Mouse (Mus musculus) limb, embryonic 13.5 days (tissue): ENCODE data around the gene Rap2c. TPM values are rescaled to one million over a fixed set of nuclear protein-coding genes. Genes with fewer than 3 reads are reported as not detected.

Experiments
- ATAC-seq: fragments of 200-750 bp; cut with Nextera tagmentation; 2 replicates; pipeline ENCODE4 v1.8.0; 2017; ENCODE audit warnings: low read depth, moderate number of reproducible peaks, moderate TSS enrichment; ENCODE audit not compliant: low FRiP score
- H3K27ac ChIP-seq: fragments of 300-500 bp; sonication (generic); 2 replicates; pipeline ENCODE4 v1.5.1; 2015; ENCODE audit warnings: inconsistent platforms, mild to moderate bottlenecking, moderate library complexity
- H3K27me3 ChIP-seq: fragments of 300-500 bp; sonication (generic); 2 replicates; pipeline ENCODE4 v1.6.1; 2015; ENCODE audit warnings: mild to moderate bottlenecking, inconsistent platforms
- H3K36me3 ChIP-seq: fragments of 300-500 bp; sonication (generic); 2 replicates; pipeline ENCODE4 v1.6.1; 2015; ENCODE audit warnings: inconsistent platforms, mild to moderate bottlenecking, moderate library complexity
- H3K4me1 ChIP-seq: fragments of 300-500 bp; sonication (generic); 2 replicates; pipeline ENCODE4 v1.6.1; 2015; ENCODE audit warnings: inconsistent platforms
- H3K4me2 ChIP-seq: fragments of 300-500 bp; sonication (generic); replicated peaks from 2 replicates; pipeline ENCODE4 v1.6.1; 2015; ENCODE audit warnings: inconsistent platforms, mild to moderate bottlenecking, moderate library complexity
- H3K4me3 ChIP-seq: fragments of 300-500 bp; sonication (generic); 2 replicates; pipeline ENCODE4 v1.5.1; 2015; ENCODE audit warnings: moderate library complexity, mild to moderate bottlenecking, inconsistent platforms
- H3K9ac ChIP-seq: fragments of 300-500 bp; sonication (generic); 2 replicates; pipeline ENCODE4 v1.6.1; 2015; ENCODE audit warnings: mild to moderate bottlenecking, inconsistent platforms
- H3K9me3 ChIP-seq: fragments of 300-500 bp; sonication (generic); 2 replicates; pipeline ENCODE4 v1.6.1; 2016; ENCODE audit warnings: inconsistent platforms
- WGBS: fragments of 180-500 bp; shearing (Covaris S2); methylation state at CpG from one replicate; pipeline ENCODE4 v1.1.7; 2015; 5-methylcytosine and 5-hydroxymethylcytosine counted together
- polyA plus RNA-seq: library from polyadenylated mRNA; unstranded; fragments of >200 nt; fragmentation: Nextera tagmentation; extraction: Ambion mirVana; gene quantifications from 2 replicates; pipeline ENCODE4 v1.2.1, GENCODE M21; 2015

The Rap2c gene
- polyA plus RNA-seq, 1 experiment from 2014 or later = 41.3 TPM

DNA sequence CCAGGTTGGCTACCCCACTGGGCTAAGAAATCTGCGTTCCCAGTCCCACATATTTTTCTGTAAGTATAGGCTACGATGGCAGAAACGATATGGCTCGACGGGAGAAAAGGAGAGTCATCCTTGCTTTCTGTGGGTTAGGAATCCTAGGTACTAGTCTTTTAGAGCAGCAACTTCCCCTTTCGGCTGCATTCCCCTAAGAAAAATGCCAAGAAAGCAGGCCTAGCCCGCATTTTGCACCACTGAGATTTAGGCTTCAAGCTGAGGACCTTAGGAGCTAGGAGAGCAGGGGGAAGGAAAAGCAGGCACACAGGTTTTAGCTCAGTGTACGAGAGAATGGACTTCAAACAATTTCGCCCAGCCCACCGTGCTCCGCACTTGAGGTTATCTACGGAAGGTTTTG, 892 bp downstream of the Rap2c start:
- WGBS = 21% methylated on average over 12 of the region's 12 CpGs
- H3K9ac ChIP-seq = peak overlapping the region; percentile 81

DNA sequence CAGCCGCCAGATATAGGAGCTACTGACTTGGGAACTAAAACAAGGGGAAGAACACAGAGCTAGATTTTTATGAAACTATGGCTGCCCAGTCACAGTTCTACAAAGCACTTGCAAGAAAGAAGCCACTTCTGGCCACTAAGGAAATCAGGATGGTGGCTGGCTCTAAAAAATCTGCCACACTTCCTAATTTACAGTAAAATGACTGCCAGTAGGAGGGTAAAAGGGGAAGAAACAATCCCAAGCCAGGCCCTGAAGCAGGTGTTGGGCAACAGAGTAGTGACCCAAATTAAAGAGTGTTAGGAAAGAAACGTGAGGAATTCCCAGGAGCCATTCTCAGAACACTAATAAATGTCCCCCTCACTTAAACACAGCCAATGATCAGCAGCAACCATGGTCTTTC, 5.5 kb downstream of the Rap2c start:
- Histone ChIP-seq H3K27me3 (no peaks in the 10 kb centered on the region), H3K36me3 (peaks cover 8% of the 10 kb centered on the region), H3K9ac (no peak overlapping the region), H3K27ac (no peak overlapping the region), H3K4me2 (no peak overlapping the region), H3K4me3 (no peak overlapping the region), H3K9me3 (no peaks in the 10 kb centered on the region), H3K4me1 (peaks cover 6% of the 10 kb centered on the region)
- no peak for ATAC-seq
- 59% methylated on average over 2 of the region's 2 CpGs for WGBS

More for the DNA sequence above, 892 bp downstream of the Rap2c start:
- ATAC-seq = no peak
- Histone ChIP-seq H3K4me2 (peak overlapping the region; percentile 62), H3K9me3 (no peaks in the 10 kb centered on the region), H3K36me3 (no peaks in the 10 kb centered on the region; the same call in none of the 2 replicates), H3K27ac (peak overlapping the region; percentile 70), H3K27me3 (no peaks in the 10 kb centered on the region), H3K4me3 (peak overlapping the region; percentile 53), H3K4me1 (peaks cover 6% of the 10 kb centered on the region)

DNA sequence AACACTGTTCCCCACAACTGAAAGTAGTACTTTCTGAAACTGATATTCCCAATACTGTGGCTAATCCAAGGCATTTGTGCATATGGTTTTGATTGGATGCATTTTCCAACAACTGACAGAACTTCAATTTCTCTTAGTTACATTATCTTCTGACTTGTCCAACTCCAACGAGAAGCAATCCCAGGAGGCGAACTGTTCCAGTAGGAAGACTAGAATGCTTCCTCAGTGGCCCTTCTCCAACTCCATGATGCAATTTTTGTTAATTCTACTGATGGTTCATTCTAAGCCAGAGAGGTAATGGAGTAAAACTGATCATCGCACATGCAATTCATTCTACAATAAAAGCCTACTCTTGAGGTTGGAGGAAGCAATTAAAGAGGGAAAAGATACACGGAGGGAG, 7.5 kb downstream of the Rap2c start:
- ATAC-seq = no peak
- WGBS = 73% methylated on average over 4 of the region's 4 CpGs
- Histone ChIP-seq H3K9me3 (no peaks in the 10 kb centered on the region), H3K27ac (no peak overlapping the region), H3K4me2 (no peak overlapping the region), H3K4me3 (no peak overlapping the region), H3K9ac (no peak overlapping the region), H3K27me3 (no peaks in the 10 kb centered on the region), H3K4me1 (peaks cover 1% of the 10 kb centered on the region; the same call in 1 of the 2 replicates), H3K36me3 (peaks cover 8% of the 10 kb centered on the region)

DNA sequence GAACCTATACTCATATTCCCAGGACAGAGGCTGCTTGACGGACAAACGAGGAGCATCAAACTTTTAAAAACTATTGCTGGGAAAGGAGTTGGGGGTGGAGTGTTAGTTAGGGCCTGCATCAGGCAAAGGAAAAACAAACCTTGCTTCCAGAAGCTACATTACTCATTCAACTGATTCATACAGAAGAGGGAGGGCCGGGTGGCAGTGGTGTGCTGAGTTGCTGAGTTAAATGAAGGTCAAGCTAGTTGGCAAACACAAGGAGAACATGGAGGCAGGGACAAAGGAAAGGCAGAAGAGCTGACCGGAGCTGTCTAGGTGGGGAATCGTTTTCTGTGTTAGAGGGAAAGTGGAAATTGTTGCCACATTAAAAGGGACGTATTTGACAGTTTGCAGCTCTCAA, 17.0 kb downstream of the Rap2c start:
- peaks cover 3% of the 10 kb centered on the region; the same call in 1 of the 2 replicates for H3K27me3 ChIP-seq
- no peak overlapping the region for H3K4me2 ChIP-seq
- no peak for ATAC-seq
- H3K27ac ChIP-seq = no peak overlapping the region
- H3K4me3 ChIP-seq = no peak overlapping the region
- no peaks in the 10 kb centered on the region for H3K4me1 ChIP-seq
- no peaks in the 10 kb centered on the region for H3K9me3 ChIP-seq
- H3K9ac ChIP-seq = no peak overlapping the region
- H3K36me3 ChIP-seq = 0 out of 2 replicates have a peak, but pooled peaks cover 2% of the 10 kb centered on the region
- 79% methylated on average over 6 of the region's 6 CpGs for WGBS

DNA sequence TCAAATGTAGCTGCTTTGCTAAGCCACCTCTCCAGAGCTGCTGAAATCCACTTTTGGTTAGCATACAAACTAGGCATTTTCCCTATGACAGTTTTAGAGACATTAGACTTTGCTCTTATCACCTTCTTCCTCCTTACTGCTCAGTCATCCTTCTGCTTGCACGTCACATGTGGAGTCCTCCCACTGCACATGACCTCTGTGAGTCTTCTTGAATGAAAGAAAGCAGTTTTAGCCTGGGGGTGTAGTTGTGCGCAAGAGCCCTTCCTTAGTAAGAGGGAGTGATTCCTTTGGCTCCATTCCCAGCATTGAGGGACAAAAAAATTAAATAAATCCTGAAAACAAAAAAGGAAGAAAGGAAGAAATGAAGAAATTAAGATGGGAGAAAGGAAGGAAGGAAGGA, 22.5 kb downstream of the Rap2c start:
- Histone ChIP-seq H3K9me3 (no peaks in the 10 kb centered on the region), H3K36me3 (0 out of 2 replicates have a peak, but pooled peaks cover 2% of the 10 kb centered on the region), H3K27me3 (no peaks in the 10 kb centered on the region), H3K4me2 (no peak overlapping the region), H3K27ac (no peak overlapping the region), H3K4me3 (no peak overlapping the region), H3K4me1 (no peaks in the 10 kb centered on the region), H3K9ac (no peak overlapping the region)
- no peak for ATAC-seq
- WGBS = 77% methylated on average over 2 of the region's 2 CpGs

DNA sequence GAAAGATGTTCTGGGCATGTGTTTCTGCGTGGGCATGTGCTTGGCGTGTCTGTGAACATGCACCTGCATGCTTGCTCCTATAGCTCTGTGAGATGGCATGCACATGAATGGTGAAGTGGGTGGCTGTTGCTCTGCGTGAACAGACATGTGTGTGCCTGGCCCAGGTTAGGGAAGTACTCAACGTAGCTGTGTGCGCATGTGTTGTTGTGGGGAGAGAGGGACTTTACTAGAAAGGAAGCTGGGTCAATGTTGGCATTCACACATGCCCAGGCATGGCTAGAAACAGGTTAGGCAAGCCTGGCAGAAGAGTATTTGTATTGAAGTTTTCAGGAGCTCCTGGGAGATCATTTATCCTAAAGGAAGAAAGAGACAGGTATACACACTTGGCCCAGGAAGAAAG, 26.5 kb downstream of the Rap2c start:
- H3K27me3 ChIP-seq = no peaks in the 10 kb centered on the region
- WGBS = 87% methylated on average over 5 of the region's 5 CpGs
- 0 out of 2 replicates have a peak, but pooled peaks cover 2% of the 10 kb centered on the region for H3K36me3 ChIP-seq
- no peaks in the 10 kb centered on the region for H3K9me3 ChIP-seq
- no peak for ATAC-seq
- H3K4me1 ChIP-seq = no peaks in the 10 kb centered on the region
- no peak overlapping the region for H3K4me3 ChIP-seq
- H3K4me2 ChIP-seq = no peak overlapping the region
- no peak overlapping the region for H3K27ac ChIP-seq
- no peak overlapping the region for H3K9ac ChIP-seq

DNA sequence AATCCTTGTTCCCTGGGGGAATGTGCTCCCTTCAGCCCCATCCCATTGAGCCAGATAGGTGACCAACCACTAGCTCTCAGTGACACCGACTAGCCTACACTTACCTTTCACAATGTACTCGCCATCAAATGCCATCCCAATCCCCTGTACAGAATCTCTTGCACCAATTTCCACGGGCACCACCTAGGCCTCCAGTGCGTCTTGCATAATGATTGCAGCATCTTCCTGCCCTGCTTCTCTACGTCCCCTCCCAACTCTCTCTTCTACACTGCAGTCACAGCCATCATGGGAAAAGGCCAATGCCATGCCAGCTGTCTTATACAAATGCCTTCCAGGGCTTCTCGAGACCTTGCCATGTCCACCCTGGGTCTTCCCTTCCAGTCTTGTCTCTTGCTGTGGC, 27.9 kb downstream of the Rap2c start:
- H3K4me2 ChIP-seq = no peak overlapping the region
- H3K9ac ChIP-seq = no peak overlapping the region
- no peak overlapping the region for H3K4me3 ChIP-seq
- H3K27ac ChIP-seq = no peak overlapping the region
- no peaks in the 10 kb centered on the region for H3K4me1 ChIP-seq
- no peak for ATAC-seq
- 90% methylated on average over 6 of the region's 6 CpGs for WGBS
- no peaks in the 10 kb centered on the region for H3K9me3 ChIP-seq
- no peaks in the 10 kb centered on the region for H3K27me3 ChIP-seq
- H3K36me3 ChIP-seq = no peaks in the 10 kb centered on the region

DNA sequence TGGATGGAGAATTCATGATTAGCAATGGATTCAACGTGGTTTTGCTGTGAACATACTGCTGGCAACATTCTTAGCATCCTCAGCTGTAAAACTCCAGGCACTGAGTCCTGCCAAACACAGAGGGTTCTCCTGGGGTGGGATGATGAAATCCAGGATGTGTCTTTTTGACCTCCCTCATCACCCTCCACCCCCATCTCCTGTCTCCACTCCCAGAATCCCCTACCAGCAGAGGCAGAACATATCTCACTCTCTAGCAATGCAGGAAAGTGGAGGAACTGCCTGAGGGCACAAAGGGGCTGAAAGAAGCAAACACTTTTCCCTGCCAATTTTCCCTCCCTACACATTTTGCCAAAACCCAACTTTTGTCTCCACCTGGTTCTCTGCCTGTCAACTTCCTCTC, 29.2 kb downstream of the Rap2c start:
- WGBS = 57% methylated on average over 1 of the region's 1 CpGs
- no peaks in the 10 kb centered on the region for H3K36me3 ChIP-seq
- H3K27ac ChIP-seq = no peak overlapping the region
- H3K27me3 ChIP-seq = no peaks in the 10 kb centered on the region
- no peak overlapping the region for H3K4me2 ChIP-seq
- no peaks in the 10 kb centered on the region for H3K9me3 ChIP-seq
- H3K9ac ChIP-seq = no peak overlapping the region
- no peak overlapping the region for H3K4me3 ChIP-seq
- H3K4me1 ChIP-seq = no peaks in the 10 kb centered on the region
- ATAC-seq = no peak

DNA sequence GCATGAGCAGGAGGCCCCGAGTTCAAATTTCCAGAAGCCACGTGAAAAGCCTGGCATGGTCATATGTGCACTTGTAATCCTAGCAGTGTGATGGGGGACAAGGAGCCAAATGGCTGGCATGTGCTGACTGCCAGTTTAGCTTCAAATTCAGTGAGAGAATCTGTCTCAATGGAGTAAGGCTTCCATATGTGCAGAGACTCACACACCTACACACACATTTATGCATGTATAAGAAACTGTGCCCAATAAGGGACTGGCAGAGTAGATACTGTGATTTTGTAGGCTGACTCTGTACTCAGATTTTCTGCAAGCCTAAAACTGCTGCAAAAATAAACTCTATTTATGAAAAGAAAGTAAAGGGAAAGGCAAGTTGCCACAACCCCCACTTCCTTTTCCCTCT, 39.4 kb downstream of the Rap2c start:
- H3K4me3 ChIP-seq = no peak overlapping the region
- ATAC-seq = no peak
- no peak overlapping the region for H3K9ac ChIP-seq
- H3K9me3 ChIP-seq = no peaks in the 10 kb centered on the region
- no peak overlapping the region for H3K4me2 ChIP-seq
- no peaks in the 10 kb centered on the region for H3K4me1 ChIP-seq
- no peak overlapping the region for H3K27ac ChIP-seq
- H3K36me3 ChIP-seq = no peaks in the 10 kb centered on the region
- WGBS = 70% methylated on average over 2 of the region's 2 CpGs
- no peaks in the 10 kb centered on the region for H3K27me3 ChIP-seq

DNA sequence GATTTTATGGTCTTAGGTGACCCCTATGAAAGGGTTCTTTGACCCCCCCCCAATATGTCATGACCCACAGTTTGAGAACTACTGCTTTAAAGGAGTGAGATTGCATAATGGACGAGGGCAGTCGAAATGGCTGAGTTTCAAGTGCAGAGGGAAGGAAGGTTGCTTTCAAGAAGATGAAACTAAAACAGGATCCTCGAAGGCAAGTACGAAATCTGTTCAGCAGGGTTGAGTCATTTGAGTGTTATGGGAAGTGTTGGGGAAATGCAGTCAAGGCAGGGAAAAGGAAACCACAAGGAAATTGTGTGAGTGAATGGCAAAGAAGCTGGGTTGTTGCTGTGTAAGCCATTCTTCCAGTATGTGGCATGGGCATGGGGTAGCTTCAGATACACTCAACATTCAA, 45.7 kb downstream of the Rap2c start:
- Histone ChIP-seq H3K4me1 (no peaks in the 10 kb centered on the region), H3K36me3 (no peaks in the 10 kb centered on the region), H3K4me3 (no peak overlapping the region), H3K27me3 (peaks cover 2% of the 10 kb centered on the region; the same call in 1 of the 2 replicates), H3K9ac (no peak overlapping the region), H3K27ac (no peak overlapping the region), H3K9me3 (no peaks in the 10 kb centered on the region), H3K4me2 (no peak overlapping the region)
- no peak for ATAC-seq
- WGBS = 79% methylated on average over 4 of the region's 4 CpGs

DNA sequence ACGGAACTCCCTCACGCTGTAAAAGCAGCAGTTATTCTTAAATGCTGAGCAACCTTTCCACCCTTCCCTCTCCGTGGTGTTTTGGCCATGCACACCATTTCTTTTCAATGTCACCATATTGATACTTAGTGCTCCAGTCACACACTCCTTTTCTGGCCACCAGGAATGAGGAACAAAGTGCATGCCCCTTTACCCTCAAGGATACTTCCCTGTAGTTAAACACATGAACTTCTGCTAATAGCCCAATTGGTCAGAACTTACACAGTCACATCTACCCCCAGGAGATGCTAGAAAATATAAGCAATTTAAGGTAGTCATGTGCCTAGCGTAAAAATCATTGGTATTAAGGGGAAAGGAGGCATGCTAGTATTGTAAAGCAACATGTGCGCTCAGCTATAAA, 47.9 kb downstream of the Rap2c start:
- no peak overlapping the region for H3K9ac ChIP-seq
- 79% methylated on average over 5 of the region's 5 CpGs for WGBS
- peaks cover 2% of the 10 kb centered on the region; the same call in 1 of the 2 replicates for H3K27me3 ChIP-seq
- H3K27ac ChIP-seq = no peak overlapping the region
- H3K4me2 ChIP-seq = no peak overlapping the region
- no peaks in the 10 kb centered on the region for H3K9me3 ChIP-seq
- no peak overlapping the region for H3K4me3 ChIP-seq
- no peak for ATAC-seq
- no peaks in the 10 kb centered on the region for H3K4me1 ChIP-seq
- no peaks in the 10 kb centered on the region for H3K36me3 ChIP-seq

DNA sequence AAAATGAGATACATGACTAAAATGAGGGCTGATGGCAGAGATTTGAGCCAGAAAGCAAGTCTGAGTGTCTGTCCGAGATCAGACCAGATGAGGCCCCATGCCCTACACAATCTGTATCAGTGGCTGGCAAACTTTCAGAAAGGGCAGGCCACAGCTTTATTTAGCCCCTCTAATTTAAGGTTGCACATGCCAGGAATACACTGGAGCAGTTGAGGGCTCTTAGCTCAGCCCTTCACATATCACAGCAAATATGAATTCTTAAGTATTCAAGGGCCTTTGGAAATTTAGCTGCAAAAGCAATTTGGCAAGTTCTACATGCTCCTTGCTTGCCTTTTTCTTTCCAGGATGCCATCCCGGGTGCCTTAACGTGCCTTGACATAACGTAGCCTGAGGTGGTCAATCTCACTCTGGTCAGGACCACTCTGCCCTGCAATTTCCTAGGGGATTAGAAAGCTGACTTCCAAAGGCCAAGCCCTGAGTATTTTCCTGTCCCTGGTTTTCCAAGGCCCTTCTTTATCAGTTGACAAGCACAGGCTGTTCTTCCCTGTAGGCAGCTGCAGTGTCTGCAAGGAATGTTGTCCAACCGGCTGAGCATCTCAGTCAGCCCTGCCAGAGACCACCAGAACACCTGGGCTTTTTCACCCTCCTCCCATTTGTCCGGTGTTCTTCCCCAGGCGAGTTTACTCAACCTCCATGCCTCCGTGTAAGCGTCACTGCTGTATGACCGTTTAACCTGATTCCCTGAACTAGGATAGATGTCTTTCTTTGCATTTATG, 49.5 kb downstream of the Rap2c start:
- Histone ChIP-seq H3K9ac (no peak overlapping the region), H3K36me3 (no peaks in the 10 kb centered on the region), H3K4me2 (no peak overlapping the region), H3K4me3 (no peak overlapping the region), H3K4me1 (no peaks in the 10 kb centered on the region), H3K27me3 (peaks cover 2% of the 10 kb centered on the region; the same call in 1 of the 2 replicates), H3K9me3 (no peaks in the 10 kb centered on the region), H3K27ac (no peak overlapping the region)
- ATAC-seq = no peak
- WGBS = 62% methylated on average over 10 of the region's 10 CpGs

DNA sequence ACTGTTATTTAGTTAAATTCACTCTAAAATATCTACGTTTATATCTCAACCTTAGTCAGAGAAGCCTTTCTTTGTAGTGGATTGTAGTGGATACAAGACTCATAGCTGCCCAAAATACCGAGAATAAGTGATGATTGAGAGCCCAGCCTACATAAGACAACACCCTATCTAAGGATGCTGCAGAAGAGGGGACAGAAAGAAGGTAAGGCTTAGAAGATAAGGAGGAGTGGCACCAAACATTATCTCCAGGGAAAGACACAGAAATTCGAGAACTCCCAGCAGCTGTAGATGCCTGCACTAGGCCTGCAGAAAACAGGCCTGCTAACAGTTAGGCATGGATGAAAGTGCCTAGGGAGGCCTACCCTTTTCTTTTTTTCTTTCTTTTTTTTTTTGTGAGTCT, 52.7 kb downstream of the Rap2c start:
- Histone ChIP-seq H3K4me2 (no peak overlapping the region), H3K9ac (no peak overlapping the region), H3K36me3 (no peaks in the 10 kb centered on the region), H3K27me3 (peaks cover 2% of the 10 kb centered on the region; the same call in 1 of the 2 replicates), H3K4me1 (no peaks in the 10 kb centered on the region), H3K4me3 (no peak overlapping the region), H3K27ac (no peak overlapping the region), H3K9me3 (no peaks in the 10 kb centered on the region)
- no peak for ATAC-seq
- WGBS = 65% methylated on average over 3 of the region's 3 CpGs
